ENCODE assay signal across 11 mouse cellular contexts in genomic region chr19:21152027-21152426, GRCm38 (mm10).
A peak's percentile ranks its signal among the peaks of the same experiment; 100 is the strongest.
DNase-seq lines count a peak whose midpoint lies in the region; ATAC-seq lines count a peak whose summit lies in the region.
"Had no signal": no experiment of that assay in that cellular context is flagged by ENCODE, and none has a peak within 500 bp of the region (broad histone marks: within the 10 kb centered on the region; RNA-seq: fewer than 3 reads in every experiment).

No protein-coding gene starts in this region.

- no peak overlapping the region for H3K9ac ChIP-seq in forebrain, embryonic 12.5 days
- H3K9ac ChIP-seq: limb, embryonic 15.5 days had no signal

- WGBS in forebrain, embryonic 12.5 days = 13% methylated on average over 3 of the region's 3 CpGs

- no peak overlapping the region for H3K4me3 ChIP-seq in forebrain, embryonic 12.5 days (replicated peaks)
- H3K4me3 ChIP-seq: erythroblast, embryonic 14.5 days; limb, embryonic 15.5 days had no signal

- peak; percentile 76; the same call in 1 of the 2 replicates for ATAC-seq in forebrain, embryonic 12.5 days (ENCODE audit: low FRiP score)
- no peak for ATAC-seq in CD4-positive, CD25-positive, alpha-beta regulatory T cell, adult 4 months
- ATAC-seq in monocyte, adult 5-6 weeks (replicated peaks; ENCODE audit: insufficient number of reproducible peaks, low FRiP score, low TSS enrichment, poor library complexity, severe bottlenecking) = no peak

- no peaks in the 10 kb centered on the region for H3K27me3 ChIP-seq in forebrain, embryonic 12.5 days
- H3K27me3 ChIP-seq: limb, embryonic 15.5 days had no signal

- intact Hi-C loops in left cerebral cortex, postnatal 14 days (cut with DNase I) = no loop called here

- H3K9me3 ChIP-seq in forebrain, embryonic 12.5 days = 0 out of 2 replicates have a peak, but pooled peaks cover 3% of the 10 kb centered on the region
- H3K9me3 ChIP-seq: limb, embryonic 15.5 days had no signal

- H3K4me2 ChIP-seq in forebrain, embryonic 12.5 days = no peak overlapping the region
- H3K4me2 ChIP-seq: limb, embryonic 15.5 days had no signal

- no peak overlapping the region for H3K27ac ChIP-seq in forebrain, embryonic 12.5 days
- H3K27ac ChIP-seq: limb, embryonic 15.5 days had no signal

- H3K4me1 ChIP-seq in forebrain, embryonic 12.5 days = peaks cover 9% of the 10 kb centered on the region
- H3K4me1 ChIP-seq: limb, embryonic 15.5 days had no signal

- DNase-seq in frontal cortex, adult 2 months (ENCODE audit: extremely low spot score in 1 of 2, low spot score in 1 of 2) = peak; percentile 25 to 35
- no peak for DNase-seq in frontal cortex, postnatal 25 days (ENCODE audit: low spot score in 2 of 2)
- DNase-seq in brain, adult 2 months (ENCODE audit: low read depth, low spot score) = peak; percentile 96
- DNase-seq in left cerebral cortex, postnatal 14 days (ENCODE audit: low spot score in 2 of 2) = peak; percentile 25 to 28
- DNase-seq in yolk sac, embryonic 10.5 days (ENCODE audit: low spot score) = no peak
- DNase-seq: thymus, postnatal 36 days had no signal

- no peaks in the 10 kb centered on the region for H3K36me3 ChIP-seq in forebrain, embryonic 12.5 days (replicated peaks)
- H3K36me3 ChIP-seq: limb, embryonic 15.5 days had no signal

Comparison
In these comparisons a context has a peak if more than half of its experiments do, and no peak if none do; other contexts are left out.
1. DNase-seq: peak in frontal cortex, adult 2 months (2 of 2), brain, adult 2 months (single experiment) and left cerebral cortex, postnatal 14 days (2 of 2); none in frontal cortex, postnatal 25 days (0 of 2) and yolk sac, embryonic 10.5 days (single experiment).